Mouse (Mus musculus) frontal cortex, adult 2 months (tissue): ENCODE results near the gene Gm17482. TPM values are rescaled to one million over a fixed set of nuclear protein-coding genes. Genes with fewer than 3 reads are reported as not detected.
"Not testable (repeated sequence)": the region's sequence is repeated elsewhere in the genome, so short reads cannot be mapped to it uniquely, and the experiment has no call there.

Experiments used
- DNase-seq, 2 experiments: peaks; one replicate each; pipeline ENCODE4 v3.0.0; 2022; ENCODE audit warnings: low spot score in 1 of 2; ENCODE audit errors: extremely low spot score in 1 of 2
- polyA plus RNA-seq: library from polyadenylated mRNA; depleted of rRNA; stranded (reverse); fragments of >200 nt; gene quantifications from 2 replicates; pipeline ENCODE4 v1.2.3, GENCODE M21; 2012; rRNA removed

Gene Gm17482
- polyA plus RNA-seq, result not detected in 2 replicates

GRCm38 (mm10) chr6:115227043-115227442 lies at the start of gene Gm17482:
TSS of gene Gm17482 (plus strand) at chr6:115227343.
- DNase-seq, result no peak

- no peak for DNase-seq
Measured at GRCm38 (mm10) chr6:115178826-115179225, 48.3 kb upstream of the Gm17482 start.

- DNase-seq, result peak in 1 of 2 experiments; percentile 36
Measured at GRCm38 (mm10) chr6:115181094-115181493, 46.0 kb upstream of the Gm17482 start.

GRCm38 (mm10) chr6:115191111-115191510 lies 36.0 kb upstream of the Gm17482 start:
- no peak for DNase-seq

GRCm38 (mm10) chr6:115200753-115201152 lies 26.4 kb upstream of the Gm17482 start:
- DNase-seq, result no peak

- no peak for DNase-seq
Measured at GRCm38 (mm10) chr6:115203029-115203428, 24.1 kb upstream of the Gm17482 start.

GRCm38 (mm10) chr6:115210187-115210586 lies 17.0 kb upstream of the Gm17482 start:
- peak; percentile 41 to 69 for DNase-seq

GRCm38 (mm10) chr6:115210820-115211219 lies 16.3 kb upstream of the Gm17482 start:
- DNase-seq, result no peak

- no peak for DNase-seq
Measured at GRCm38 (mm10) chr6:115212132-115212903, 14.8 kb upstream of the Gm17482 start.

- no peak for DNase-seq
Measured at GRCm38 (mm10) chr6:115213129-115213528, 14.0 kb upstream of the Gm17482 start.

- DNase-seq, result peak; percentile 69 to 76
Measured at GRCm38 (mm10) chr6:115221215-115221641, 5.9 kb upstream of the Gm17482 start.

- peak in 1 of 2 experiments; percentile 58 for DNase-seq
Measured at GRCm38 (mm10) chr6:115225519-115225918, 1.6 kb upstream of the Gm17482 start.

GRCm38 (mm10) chr6:115227529-115227928 lies 386 bp downstream of the Gm17482 start:
- DNase-seq, result peak; percentile 61 to 92

- DNase-seq, result no peak
Measured at GRCm38 (mm10) chr6:115230557-115230956, 3.4 kb downstream of the Gm17482 start.

- no peak for DNase-seq
Measured at GRCm38 (mm10) chr6:115231836-115232235, 4.7 kb downstream of the Gm17482 start.

GRCm38 (mm10) chr6:115232562-115232961 lies 5.4 kb downstream of the Gm17482 start:
- DNase-seq, result no peak

- DNase-seq, result no peak
Measured at GRCm38 (mm10) chr6:115238031-115239027, 11.2 kb downstream of the Gm17482 start.

GRCm38 (mm10) chr6:115239335-115239734 lies 12.2 kb downstream of the Gm17482 start:
- peak in 1 of 2 experiments; percentile 55 for DNase-seq

GRCm38 (mm10) chr6:115240431-115240830 lies 13.3 kb downstream of the Gm17482 start:
- not testable (repeated sequence) for DNase-seq

- no peak for DNase-seq
Measured at GRCm38 (mm10) chr6:115241131-115241699, 14.1 kb downstream of the Gm17482 start.

- DNase-seq, result no peak
Measured at GRCm38 (mm10) chr6:115241939-115242338, 14.8 kb downstream of the Gm17482 start.
